Mouse (Mus musculus) kidney, adult 9 months (tissue): ENCODE data around the gene Endou.

ENCODE experiments used
- DNase-seq: peaks from one replicate; pipeline ENCODE4 v3.0.0; 2022

Endou gene

DNA sequence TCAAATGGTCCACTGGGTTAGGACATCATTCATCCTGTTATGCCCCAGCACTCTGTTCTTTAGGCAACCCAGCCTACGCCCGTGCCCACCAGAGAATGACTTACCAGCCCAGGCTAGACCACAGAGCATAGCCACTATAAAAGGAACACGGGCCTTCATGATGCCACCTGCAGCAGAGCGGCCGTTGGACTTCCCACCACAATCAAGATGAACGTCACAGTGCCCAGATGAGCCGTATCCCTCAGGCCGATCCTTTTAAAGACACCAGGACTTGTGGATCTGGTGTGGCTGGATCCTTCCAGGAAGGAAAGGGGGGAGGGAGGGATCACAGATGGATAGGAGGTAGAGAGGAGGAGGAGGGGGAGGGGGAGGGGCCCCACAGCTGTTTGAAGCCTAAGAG, at the start of gene Endou:
Endou (minus strand) TSS at position 229 of the 400 bp plus-strand sequence.
- DNase-seq: no peak

DNA sequence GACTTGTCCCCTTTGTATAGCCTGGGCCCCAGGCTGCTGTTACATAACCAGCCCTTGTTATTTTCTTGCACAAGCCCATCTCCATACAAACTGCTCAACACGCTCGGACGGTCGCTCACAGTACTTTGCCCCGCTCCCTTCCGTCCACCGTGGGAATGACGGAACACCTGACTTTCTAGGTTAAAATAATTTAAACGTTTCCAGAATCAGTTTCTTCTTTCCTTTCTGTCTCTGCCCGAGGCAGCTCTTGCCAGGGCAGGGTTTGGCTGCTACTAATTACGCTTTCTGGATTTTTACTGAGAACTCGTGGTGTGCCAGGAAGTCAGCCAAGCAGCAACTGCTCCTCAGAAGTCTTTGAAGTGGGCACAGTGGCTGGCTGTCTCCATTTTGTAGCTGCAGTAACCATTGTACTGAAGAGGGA, 49.5 kb upstream of the Endou start:
- DNase-seq: peak; percentile 92

DNA sequence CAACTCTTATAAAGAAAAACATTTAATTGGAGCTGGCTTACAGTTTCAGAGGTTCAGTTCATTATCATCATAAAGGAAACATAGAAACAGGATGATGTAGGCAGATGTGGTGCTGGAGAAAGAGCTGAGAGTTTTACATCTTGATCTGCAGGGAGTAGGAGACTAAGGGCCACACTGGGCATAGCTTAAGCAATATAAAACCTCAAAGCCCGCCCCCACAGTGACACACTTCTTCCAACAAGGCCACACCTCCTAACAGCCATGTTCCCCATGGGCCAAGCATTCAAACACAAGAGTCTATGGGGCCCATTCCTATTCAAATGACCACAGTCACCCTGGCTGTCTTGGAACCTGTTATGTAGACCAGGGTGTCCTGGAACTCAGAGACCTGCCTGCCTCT, 48.4 kb upstream of the Endou start:
- no peak for DNase-seq

DNA sequence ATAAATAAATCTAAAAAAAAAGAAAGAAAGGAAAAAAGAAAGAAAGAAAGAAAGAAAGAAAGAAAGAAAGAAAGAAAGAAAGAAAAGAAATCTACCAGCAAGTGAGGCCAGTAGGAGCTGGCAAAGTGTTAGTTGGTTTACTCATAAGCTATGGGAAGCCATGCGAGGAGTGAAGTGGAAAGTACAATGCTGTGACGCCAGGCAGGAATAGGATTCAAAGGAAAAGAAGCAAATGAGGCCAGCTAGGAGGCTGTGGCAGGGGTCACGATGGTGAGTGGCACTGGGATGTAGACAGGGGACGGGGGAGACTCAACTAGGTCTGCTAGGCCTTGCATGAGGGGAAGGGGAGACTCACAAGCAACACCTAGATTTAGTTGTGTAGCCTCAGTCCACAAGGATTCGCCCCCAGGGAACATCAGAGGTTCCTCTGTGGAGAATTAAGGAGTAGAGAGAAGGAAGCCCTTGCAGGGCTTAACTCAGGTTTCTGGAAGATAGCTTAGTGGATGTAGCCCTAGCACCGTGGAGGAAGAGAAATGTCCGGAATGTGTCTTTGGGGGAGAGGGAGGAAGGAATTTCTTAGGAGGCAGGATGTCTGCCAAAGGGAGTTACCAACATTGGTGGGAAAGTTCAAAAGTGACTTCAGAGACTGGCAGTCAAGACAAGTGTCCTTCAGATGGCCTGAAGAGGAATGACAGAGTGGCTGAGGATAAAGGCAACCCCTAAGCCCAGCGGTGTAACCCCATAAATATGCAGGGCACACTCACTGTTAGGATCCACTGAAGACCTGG, 47.4 kb upstream of the Endou start, which contains the start of gene Slc48a1:
Slc48a1 (plus strand) TSS at position 210 of the 788 bp plus-strand sequence.
- DNase-seq: peak; percentile 85

DNA sequence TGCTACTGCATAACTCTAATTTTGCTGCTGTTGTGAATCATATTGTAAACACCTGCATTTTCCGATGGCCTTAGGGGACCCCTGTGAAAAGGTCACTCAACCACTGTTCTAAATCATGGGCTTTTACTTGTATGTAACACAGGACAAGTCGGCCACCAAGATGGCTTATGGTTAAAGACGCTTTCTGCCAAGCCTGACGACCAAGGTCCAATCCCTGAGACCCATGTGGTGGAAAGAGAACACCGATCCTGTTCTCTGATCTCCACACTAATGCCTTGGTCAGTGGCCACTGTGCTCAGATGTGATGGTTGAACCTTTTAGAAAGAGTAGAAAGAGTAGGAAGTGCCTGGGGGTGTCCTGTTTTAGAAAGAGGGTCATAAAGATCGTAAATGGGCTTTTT, 45.8 kb upstream of the Endou start:
- peak; percentile 80 for DNase-seq

DNA sequence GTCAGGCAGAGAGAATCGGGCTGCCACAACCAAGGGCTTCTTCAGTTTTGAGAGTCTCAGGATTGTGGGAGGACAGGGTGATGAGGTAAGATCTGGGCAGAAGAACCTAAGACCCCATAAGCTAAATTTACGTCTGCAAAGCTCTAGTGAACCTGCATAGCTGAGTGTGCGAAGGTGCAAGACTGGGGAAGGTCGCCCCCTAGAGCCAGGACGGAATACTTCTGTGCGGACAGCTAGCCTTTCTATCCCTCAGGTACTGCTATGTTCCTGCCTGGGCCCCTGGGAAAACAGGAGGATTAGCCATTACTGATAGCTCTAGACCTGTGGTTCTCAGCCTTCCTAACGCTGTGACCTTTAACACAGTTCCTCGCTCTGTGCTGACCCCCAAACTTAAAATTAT, 45.4 kb upstream of the Endou start:
- peak; percentile 94 for DNase-seq

DNA sequence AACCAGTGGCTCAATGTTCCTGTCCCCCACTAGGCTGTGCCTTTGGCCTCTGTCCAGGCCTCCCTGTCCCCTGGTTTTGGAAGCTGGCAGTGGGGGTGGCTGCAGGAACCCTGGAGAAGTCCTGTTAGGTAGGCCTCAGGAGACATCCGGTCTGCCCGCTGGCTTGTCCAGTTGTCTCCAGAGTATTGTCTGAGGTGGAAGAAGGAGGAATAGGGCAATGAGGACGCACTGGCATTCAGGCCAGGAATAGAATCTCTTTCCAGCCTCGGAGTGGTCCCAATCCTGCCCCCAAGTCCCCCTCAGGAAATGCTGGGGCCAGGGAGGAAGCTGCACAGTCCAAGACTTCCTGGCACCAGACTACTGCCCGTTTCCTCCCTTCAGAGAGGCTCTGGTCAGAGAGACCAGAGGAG, 42.8 kb upstream of the Endou start:
- DNase-seq: peak; percentile 68

DNA sequence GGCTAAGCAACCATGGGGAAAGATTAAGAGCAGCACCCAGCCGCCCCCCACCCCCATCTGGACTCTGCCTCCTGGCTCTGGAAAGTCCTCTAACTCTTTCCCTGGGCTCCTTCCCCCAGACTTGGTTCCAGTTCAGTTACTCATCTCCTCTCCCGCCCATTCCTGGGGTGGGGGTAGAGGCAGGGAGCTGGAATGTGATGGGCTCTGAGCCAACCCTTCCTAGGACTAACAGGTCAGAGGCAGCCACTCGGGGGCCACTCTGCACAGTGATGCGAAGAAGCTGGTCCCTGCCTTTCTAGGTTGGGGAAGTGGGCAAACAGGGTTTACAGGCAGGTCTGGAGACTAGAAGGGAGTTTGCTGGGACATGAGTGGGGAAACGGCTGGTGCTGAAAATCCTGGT, 42.0 kb upstream of the Endou start:
- DNase-seq: peak; percentile 99

DNA sequence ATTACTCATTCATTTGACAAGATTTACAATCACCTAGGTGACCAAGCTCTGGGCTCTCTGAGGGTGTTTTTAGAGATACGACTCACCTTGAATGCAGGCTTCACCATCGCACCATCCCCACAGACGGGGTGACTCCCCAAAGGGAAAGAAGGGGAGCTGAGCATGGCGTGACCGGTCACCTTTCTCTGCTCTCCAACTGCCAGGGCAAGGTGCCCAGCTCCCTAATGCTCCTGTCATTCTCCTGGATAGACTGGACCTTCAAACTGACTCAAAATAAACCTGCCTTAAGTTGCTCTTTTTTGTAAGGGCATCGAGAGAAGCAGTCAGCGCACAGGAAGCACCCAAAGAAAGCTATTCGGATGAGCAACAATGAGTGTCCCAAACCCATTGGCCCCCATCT, 39.1 kb upstream of the Endou start:
- DNase-seq: peak; percentile 42

DNA sequence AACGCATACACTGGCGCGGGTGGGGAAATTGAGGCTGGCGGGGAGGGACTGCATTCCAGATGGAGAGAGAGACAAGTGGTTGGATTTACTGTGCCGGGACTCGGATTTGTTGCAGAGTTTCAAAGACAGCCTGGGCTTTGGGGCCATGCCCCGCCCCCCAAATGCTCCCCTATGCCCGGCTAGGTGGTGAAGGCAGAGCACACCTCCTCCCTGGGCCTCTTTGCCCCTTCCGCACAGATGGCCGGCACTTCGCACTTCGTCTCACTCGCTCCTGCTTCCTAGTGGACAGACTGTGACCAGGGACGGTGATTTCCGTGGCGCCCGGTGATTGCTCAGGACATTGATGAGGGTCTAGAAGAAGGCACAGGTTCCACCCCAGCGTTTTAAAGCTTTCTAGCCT, 37.1 kb upstream of the Endou start:
- no peak for DNase-seq

DNA sequence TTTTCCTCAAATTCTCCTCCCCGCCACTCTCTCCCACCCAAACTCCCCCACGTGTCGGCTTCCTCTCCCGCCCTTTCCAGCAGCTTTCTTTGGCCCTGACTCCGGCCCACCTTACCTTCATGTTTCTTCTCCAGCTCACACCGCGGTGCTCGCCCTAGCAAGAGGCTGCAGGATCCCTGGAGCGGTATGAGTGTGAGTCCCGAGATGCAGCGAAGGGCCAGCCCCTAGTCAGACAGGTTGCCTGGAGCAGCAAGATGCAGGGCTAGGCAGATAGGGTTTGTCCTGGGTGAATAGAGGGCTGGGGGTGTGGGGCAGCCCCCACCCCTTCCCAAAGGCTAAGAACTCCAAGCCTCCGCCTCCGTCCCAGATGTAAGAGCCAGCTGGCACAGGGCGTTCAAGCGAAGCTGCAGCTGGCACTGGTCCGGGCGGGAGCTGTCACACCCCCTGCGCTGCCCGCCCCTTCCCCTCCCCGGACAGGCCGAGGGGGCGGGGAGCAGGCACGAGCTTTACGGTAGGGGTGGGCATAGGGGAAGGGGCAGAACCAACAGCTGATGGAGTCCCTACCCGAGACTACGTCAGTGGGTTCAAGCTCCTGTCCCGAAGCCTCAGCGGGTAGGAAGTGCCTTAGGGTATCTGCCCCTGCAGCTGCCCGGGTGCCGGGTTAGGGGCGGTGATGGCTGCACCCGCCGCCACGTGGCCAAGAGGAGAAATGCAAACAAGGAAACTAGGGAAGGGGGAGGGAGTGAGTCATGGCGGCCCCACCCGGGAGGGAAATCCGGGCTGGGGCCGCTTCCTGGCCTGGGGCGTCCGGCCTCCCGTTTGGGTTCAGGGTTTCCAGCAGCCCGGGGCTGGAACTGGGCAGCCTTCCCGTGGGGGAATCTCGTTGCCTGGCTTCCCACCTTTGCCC, 36.4 kb upstream of the Endou start, which contains the start of gene Rapgef3:
Rapgef3 (minus strand) TSS at position 693 of the 907 bp plus-strand sequence.
- peak; percentile 95 for DNase-seq

DNA sequence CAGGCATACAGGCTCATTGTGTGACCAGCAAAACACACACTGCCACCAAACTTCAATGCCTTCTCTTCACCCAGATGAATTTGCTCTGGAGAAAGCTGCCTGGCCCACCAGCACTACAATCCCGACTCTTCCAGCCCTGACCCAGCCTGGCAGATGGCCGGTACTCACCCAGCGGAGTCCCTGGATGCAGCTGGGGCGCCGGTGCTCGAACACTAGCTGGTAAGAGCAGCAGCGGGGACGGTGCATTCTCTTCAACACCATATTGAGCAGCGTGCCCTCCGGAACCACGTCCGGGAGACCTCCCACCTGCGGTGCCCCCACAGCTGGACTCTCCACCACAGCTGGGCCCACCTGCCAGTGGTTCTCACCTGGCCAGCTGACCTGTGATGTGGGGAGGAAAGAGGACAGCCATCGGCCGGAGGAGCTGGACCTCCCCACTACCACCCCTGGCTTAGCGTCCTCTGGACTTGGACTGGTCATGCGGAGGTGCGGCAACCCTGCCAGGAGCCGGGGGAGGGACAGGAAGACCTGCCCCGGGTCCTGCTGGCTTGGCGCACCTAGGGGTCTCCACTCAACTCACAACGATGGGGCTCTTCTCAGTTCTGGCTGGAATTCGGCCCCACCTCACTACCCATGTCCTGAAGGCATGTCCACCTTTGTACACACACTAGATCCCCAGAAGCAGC, 35.6 kb upstream of the Endou start:
- DNase-seq: peak; percentile 88

DNA sequence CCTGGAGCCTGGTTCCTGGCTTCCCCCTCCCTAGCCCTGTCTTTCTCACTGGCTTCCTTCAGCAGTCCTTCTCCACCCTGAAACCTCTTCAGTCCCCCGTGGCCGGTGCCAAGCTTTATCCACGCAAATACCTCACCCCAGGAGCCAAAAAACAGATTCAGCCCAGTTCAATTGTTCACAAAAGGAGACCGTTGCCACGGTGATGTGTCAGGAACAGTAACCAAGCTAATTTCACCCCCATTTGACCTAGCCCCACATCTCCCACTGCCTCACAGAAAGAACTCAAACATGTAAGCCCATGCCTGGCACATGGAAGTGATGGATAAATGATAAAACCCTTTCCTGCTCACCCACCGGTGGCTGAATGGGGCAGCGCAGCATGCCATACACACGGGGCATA, 35.1 kb upstream of the Endou start:
- DNase-seq: peak; percentile 38

DNA sequence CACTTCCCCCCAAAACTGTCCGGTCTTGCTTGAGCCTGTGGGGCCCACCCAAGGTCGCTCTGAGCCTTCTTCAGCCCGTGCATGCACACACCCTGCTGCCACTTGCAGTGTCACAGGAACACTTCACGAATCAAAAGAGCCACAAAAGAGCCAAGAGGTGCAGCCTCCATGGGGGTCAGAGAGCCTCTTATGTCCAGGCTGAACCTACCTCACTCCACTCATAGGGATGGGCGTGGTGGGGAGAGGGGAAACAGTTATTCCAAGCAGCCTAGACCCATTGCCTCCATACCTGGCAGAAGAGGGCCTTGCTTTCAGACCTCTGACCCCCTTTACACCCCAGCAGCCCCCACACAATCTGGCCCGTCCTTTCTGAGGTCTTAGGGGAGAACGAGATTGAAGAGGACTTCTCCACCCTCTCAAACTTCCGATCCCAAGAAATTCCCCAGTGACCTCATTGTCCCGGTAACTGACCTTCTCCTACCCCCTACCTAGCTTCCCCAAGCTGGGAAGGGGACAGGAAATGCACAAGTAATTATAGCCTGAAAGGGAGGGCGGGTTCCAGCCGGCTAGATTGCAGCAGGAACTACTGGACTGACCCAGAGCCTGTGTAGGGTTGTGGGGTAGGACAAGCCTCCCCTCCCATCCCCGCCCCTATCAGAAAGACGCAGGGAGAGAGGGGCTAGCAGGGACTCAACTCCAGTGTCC, 34.1 kb upstream of the Endou start:
- peak; percentile 72 for DNase-seq

DNA sequence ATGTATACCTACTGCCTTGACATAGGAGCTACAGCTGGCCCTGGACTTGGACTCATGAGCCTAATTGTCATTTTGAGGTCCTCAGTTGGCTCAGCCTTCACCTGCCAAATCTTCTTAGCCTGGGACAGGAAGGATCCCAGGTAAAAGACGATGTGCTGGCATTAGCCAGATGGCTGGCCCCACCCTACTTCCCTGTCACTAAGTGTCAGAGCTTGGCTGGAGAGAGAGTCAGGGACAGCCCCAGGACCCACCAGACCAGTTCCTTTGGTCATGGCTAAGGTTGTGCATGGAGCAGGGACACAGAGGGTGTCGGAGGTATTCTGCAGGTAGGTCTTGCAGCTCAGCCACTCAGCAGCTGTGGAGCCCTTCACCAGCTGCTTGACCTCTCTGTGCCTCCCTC, 33.4 kb upstream of the Endou start:
- DNase-seq: no peak

DNA sequence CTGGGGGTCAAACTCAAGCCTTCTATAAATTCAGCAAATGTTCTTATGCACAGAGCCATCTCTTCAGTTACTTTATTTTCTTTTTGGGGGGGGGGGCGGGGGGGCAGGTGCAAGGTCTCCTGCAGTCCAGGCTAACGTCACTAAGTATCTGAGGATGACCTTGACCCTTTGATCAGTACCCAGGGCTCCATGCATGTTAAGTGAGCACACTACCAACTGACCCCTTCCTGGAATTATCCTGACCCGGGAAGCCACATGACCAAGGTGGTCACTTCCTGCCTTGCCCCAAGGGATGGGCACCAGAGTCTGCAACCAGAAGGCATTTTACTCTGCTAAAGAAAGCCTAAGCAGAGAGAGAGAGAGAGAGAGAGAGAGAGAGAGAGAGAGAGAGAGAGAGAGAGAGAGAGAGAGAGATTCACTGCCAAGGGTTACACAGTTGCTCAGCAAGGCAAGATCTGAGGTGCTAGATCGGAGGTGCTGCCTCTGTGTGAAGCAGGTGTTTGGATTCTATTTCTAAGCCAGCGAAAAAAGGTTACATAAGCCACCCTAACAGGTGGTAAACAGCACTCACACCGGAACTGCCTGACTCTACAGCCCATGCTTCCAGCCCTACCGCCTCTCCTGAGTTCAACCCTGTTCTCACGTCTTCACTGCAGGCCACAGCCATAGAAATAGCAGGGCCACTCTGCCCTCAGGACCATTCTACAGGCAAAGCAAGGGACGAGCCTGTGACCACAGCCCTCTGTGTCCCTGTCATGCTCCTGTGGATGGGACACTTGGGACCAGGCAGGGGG, 32.3 kb upstream of the Endou start:
- DNase-seq: peak; percentile 77

DNA sequence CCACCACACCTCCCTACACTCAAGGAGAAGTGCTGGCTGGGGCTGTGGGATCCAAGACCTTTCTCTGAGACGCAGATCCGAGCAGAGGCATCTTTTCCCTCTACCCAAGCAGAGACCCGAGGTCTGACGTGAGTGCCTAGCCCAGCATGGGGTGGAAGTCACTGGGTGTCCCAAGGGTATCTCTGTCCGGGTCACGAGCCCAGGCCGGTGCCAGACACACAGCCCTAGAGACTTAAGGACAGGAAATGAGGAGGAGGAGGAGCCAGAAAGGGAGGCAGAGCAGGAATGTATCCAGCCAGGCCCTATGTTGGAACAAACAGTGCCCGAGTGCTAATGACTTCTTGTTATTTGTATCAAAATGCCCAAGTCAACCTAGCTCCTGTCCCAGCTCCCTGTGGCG, 31.6 kb upstream of the Endou start:
- peak; percentile 85 for DNase-seq

DNA sequence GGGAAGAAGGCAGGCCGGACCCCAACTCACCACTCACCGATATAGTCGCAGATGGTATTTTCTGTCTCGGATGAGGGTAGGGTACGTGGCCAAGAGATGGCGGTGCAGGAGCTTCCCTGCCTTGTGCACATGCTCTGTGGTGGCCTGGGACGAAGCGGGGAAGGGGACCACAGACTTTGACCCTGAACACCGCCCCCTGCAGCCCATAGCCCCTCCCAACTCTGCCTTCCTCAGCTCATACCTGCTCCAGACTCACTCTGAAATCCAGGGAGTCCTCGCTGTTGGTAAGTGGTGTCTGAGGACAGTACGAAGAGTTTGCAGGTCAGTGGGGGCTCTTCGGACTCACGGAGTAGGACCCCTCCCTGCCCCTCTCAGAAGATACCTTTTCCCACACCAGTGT, 30.3 kb upstream of the Endou start:
- DNase-seq: peak; percentile 70

DNA sequence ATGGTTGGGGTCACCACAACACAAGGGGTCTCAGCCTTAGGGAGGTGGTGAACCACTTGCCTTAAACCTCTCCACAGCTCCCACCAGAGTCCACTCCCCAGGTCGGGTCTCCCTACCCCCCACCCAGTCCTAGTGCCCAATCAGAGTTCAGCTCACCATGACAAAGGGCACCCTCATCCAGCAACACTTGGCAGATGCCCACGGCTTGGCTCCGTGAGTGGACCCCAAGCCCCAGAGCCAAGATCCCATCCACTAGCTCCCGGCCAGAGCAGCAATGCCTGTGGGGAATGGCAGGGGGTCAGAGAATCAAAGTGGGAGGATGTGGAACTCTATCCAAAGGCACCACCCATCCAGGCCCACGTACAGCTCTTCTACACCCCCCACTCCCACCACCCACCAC, 29.8 kb upstream of the Endou start:
- DNase-seq: no peak

DNA sequence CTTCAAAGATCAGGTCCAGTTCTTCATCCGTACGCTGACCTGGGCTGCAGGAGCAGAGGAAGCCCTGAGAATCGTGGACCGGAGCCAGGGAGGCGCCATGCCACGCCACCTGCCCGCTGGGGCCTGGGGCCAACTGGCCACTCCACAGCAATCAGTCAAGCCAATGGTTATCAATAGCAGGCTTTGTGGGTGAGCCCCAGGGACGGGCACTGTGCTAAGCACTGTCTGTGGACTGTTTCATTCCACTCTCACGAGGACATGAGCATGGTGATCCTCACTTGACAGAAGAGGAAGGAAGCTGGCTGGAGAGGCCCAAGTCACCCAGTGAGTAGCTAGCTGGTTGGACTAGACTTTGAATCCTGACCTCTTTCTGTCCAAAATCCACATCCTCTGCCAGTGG, 28.9 kb upstream of the Endou start:
- DNase-seq: peak; percentile 66

DNA sequence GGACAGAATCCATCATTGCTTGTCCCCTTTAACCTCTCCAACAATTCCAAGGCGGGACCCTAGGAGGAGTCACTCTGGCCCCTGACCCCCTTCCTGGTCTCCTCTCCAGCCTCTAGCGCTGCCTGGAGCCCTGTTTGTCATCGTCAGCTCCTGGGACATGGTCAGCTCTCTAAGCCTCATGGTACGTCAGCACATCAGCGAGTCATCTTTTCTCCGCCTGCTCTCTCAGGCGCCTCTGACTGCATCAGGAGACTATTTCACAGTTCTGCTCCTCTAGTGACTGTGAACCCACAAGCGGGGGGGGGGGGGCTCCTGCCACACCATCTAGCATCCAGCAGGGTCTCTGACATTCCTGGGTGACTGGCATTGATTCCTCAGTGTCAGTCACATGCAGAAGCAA, 24.2 kb upstream of the Endou start:
- no peak for DNase-seq

DNA sequence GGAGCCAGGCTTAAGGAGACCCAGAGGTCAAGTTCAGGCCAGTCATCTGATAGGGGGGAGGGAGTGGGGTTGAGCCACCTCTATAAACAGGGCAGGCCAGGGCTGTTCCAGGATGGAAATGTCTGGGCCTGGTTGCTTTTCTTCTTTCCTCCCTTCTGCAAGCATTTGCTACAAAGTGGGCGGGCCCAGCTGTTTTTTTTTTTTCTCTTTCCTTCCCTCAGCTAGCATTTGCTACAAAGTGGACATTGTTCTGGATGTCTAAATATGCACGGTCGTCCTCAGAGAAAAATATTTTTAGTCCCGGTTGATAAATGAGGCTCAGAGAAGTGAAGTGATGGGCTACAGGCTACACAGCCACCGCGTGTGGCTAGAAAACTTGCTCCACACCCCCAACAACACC, 23.3 kb upstream of the Endou start:
- peak; percentile 46 for DNase-seq
